Mouse (Mus musculus): ENCODE measurements at regions not wholly inside any gene's neighbourhood (a gene's known extent, or its start where the extent isn't known, plus 50 kb on each side); places are given as distances from the start of the nearest gene placed in this dataset.

- no peak for TF ChIP-seq POLR2A (IDR thresholded peaks at IDR 0.05; ENCODE audit: insufficient read length, low read depth)
- TF ChIP-seq MYOD1 (IDR thresholded peaks at IDR 0.05; ENCODE audit: control insufficient read depth in 1 of 3, insufficient read length in 2 of 3, low read depth in 2 of 3), result no peak
- no peak for TF ChIP-seq E2F4 (IDR thresholded peaks at IDR 0.05; ENCODE audit: insufficient read depth)
- TF ChIP-seq USF1 (IDR thresholded peaks at IDR 0.05; ENCODE audit: low read depth), result no peak
- no peak for TF ChIP-seq MAX (IDR thresholded peaks at IDR 0.05; ENCODE audit: low read depth)
- no peak for TF ChIP-seq POLR2AphosphoS2 (IDR thresholded peaks at IDR 0.05; ENCODE audit: insufficient read length, low read depth)
- no peak for TF ChIP-seq CEBPB (IDR thresholded peaks at IDR 0.05; ENCODE audit: insufficient read depth, poor library complexity, severe bottlenecking)
- TF ChIP-seq TCF12 (IDR thresholded peaks at IDR 0.05; ENCODE audit: insufficient read depth, poor library complexity, severe bottlenecking), result no peak
- no peak for TF ChIP-seq TCF3 (IDR thresholded peaks at IDR 0.05; ENCODE audit: insufficient read length, low read depth)
- no peak for TF ChIP-seq MYOG (IDR thresholded peaks at IDR 0.05; ENCODE audit: control insufficient read depth in 1 of 3, insufficient read depth in 1 of 3, insufficient read length in 2 of 3, low read depth in 2 of 3)
Measured at GRCm38 (mm10) chr13:25695017-25695604, 424.8 kb upstream of the Nrsn1 start.

Measured in myocyte (in vitro differentiated cells).